Mouse (Mus musculus): ENCODE results near the gene Brcc3. TPM values are rescaled to one million over a fixed set of nuclear protein-coding genes. Genes with fewer than 3 reads are reported as not detected.

Gene Brcc3
- total RNA-seq (2021), result 10 to 100 TPM; 30.0 to 32.6 TPM
- long read RNA-seq, partial matches to known transcripts, result 0 of 1 reads
- long read RNA-seq, other reads (novel, unspliced or antisense), result 1 of 1 reads

GRCm38 (mm10) chrX:75415936-75416785 is at the start of gene Brcc3, which contains the start of the genes Cmc4 and Mtcp1:
Gene Brcc3, plus strand, starts transcription at chrX:75416628.
Gene Cmc4, minus strand, starts transcription at chrX:75416584.
Gene Mtcp1, minus strand, starts transcription at chrX:75416588.
- peak; percentile 76 to 86 for DNase-seq (ENCODE audit: low spot score in 2 of 2)

GRCm38 (mm10) chrX:75370197-75370596 is 46.2 kb upstream of the Brcc3 start:
- DNase-seq (ENCODE audit: low spot score in 2 of 2), result no peak

GRCm38 (mm10) chrX:75372666-75373425 is 43.6 kb upstream of the Brcc3 start:
- no peak for DNase-seq (ENCODE audit: low spot score in 2 of 2)

GRCm38 (mm10) chrX:75376815-75377214 is 39.6 kb upstream of the Brcc3 start:
- no peak for DNase-seq (ENCODE audit: low spot score in 2 of 2)

- no peak for DNase-seq (ENCODE audit: low spot score in 2 of 2)
Observed at GRCm38 (mm10) chrX:75381176-75381575, 35.3 kb upstream of the Brcc3 start.

- no peak for DNase-seq (ENCODE audit: low spot score in 2 of 2)
Observed at GRCm38 (mm10) chrX:75381699-75382098, 34.7 kb upstream of the Brcc3 start.

- peak; percentile 57 to 62 for DNase-seq (ENCODE audit: low spot score in 2 of 2)
Observed at GRCm38 (mm10) chrX:75382195-75382771, 34.1 kb upstream of the Brcc3 start, which contains the start of the genes Fundc2 and F8. Gene Fundc2, plus strand, starts transcription at chrX:75382399. Gene F8, minus strand, starts transcription at chrX:75382615.

GRCm38 (mm10) chrX:75399471-75399870 is 17.0 kb upstream of the Brcc3 start:
- DNase-seq (ENCODE audit: low spot score in 2 of 2), result no peak

- DNase-seq (ENCODE audit: low spot score in 2 of 2), result no peak
Observed at GRCm38 (mm10) chrX:75402668-75403067, 13.8 kb upstream of the Brcc3 start.

GRCm38 (mm10) chrX:75403350-75403749 is 13.1 kb upstream of the Brcc3 start:
- DNase-seq (ENCODE audit: low spot score in 2 of 2), result no peak

GRCm38 (mm10) chrX:75409711-75410110 is 6.7 kb upstream of the Brcc3 start:
- no peak for DNase-seq (ENCODE audit: low spot score in 2 of 2)

- no peak for DNase-seq (ENCODE audit: low spot score in 2 of 2)
Observed at GRCm38 (mm10) chrX:75454597-75454996, 38.2 kb downstream of the Brcc3 start.

- DNase-seq (ENCODE audit: low spot score in 2 of 2), result peak; percentile 48 to 70
Observed at GRCm38 (mm10) chrX:75475182-75475644, 58.8 kb downstream of the Brcc3 start.

GRCm38 (mm10) chrX:75489886-75490285 is 73.5 kb downstream of the Brcc3 start:
- no peak for DNase-seq (ENCODE audit: low spot score in 2 of 2)

Other genes with a start within 250 kb of the Brcc3 start
- 10 to 100 TPM; 32.5 to 53.9 TPM for gene Fundc2, start 34.2 kb upstream of the Brcc3 start, total RNA-seq (2021)
- 1 to 10 TPM; 1.6 to 2.6 TPM for gene F8, start 34.0 kb upstream of the Brcc3 start, total RNA-seq (2021)
- gene Cmc4, start within 50 bp of the Brcc3 start, total RNA-seq (2021), result 10 to 100 TPM; 10.8 to 14.7 TPM
- gene Mtcp1, start within 50 bp of the Brcc3 start, total RNA-seq (2021), result 1 to 10 TPM; 5.8 to 7.8 TPM
- 10 to 100 TPM; 79.7 to 89.3 TPM for gene Vbp1, start 97.7 kb downstream of the Brcc3 start, total RNA-seq (2021)
- 10 to 100 TPM; 32.8 to 37.0 TPM for gene Rab39b, start 161.6 kb downstream of the Brcc3 start, total RNA-seq (2021)